Mouse (Mus musculus): Measurements from ENCODE around the gene Parp2. TPM values are rescaled to one million over a fixed set of nuclear protein-coding genes. Genes with fewer than 3 reads are reported as not detected.

The Parp2 gene
- polyA plus RNA-seq, 1 experiment from 2014 or later, result 49.0 TPM

- 0 out of 2 replicates have a peak, but pooled peaks have one; percentile 18 for TF ChIP-seq CTCF (IDR thresholded peaks at IDR 0.05; ENCODE audit: low read depth)
- Histone ChIP-seq H3K27me3 (ENCODE audit: insufficient read depth, low read length) (no peaks in the 10 kb centered on the region), H3K4me3 (replicated peaks; ENCODE audit: low read depth, low read length) (no peak overlapping the region), H3K4me1 (replicated peaks; ENCODE audit: insufficient read depth, low read length) (no peaks in the 10 kb centered on the region), H3K36me3 (ENCODE audit: insufficient read depth, low read length) (peaks cover 59% of the 10 kb centered on the region), H3K27ac (no peak overlapping the region), H3K9ac (ENCODE audit: low read depth, low read length) (no peak overlapping the region), H3K4me2 (ENCODE audit: low read length) (no peak overlapping the region), H3K9me3 (replicated peaks; ENCODE audit: low read length) (no peaks in the 10 kb centered on the region)
- ATAC-seq (replicated peaks; ENCODE audit: low FRiP score, low read depth), result no peak
- WGBS, result 83% methylated on average over 2 of the region's 2 CpGs
- DNase-seq (ENCODE audit: low spot score), result no peak
Observed at GRCm38 (mm10) chr14:50823240-50823639, 15.6 kb downstream of the Parp2 start.

- Histone ChIP-seq H3K27me3 (ENCODE audit: insufficient read depth, low read length) (no peaks in the 10 kb centered on the region), H3K9ac (ENCODE audit: low read depth, low read length) (no peak overlapping the region), H3K4me2 (ENCODE audit: low read length) (no peak overlapping the region), H3K4me3 (replicated peaks; ENCODE audit: low read depth, low read length) (no peak overlapping the region), H3K4me1 (replicated peaks; ENCODE audit: insufficient read depth, low read length) (no peaks in the 10 kb centered on the region), H3K9me3 (replicated peaks; ENCODE audit: low read length) (no peaks in the 10 kb centered on the region), H3K27ac (no peak overlapping the region), H3K36me3 (ENCODE audit: insufficient read depth, low read length) (peaks cover 58% of the 10 kb centered on the region)
- TF ChIP-seq CTCF (IDR thresholded peaks at IDR 0.05; ENCODE audit: low read depth), result no peak
- DNase-seq (ENCODE audit: low spot score) (no peak), ATAC-seq (replicated peaks; ENCODE audit: low FRiP score, low read depth) (no peak)
- WGBS, result 87% methylated on average over 9 of the region's 9 CpGs
Observed at GRCm38 (mm10) chr14:50824219-50824618, 16.6 kb downstream of the Parp2 start.

- WGBS, result 91% methylated on average over 4 of the region's 4 CpGs
- Histone ChIP-seq H3K27ac (no peak overlapping the region), H3K4me3 (replicated peaks; ENCODE audit: low read depth, low read length) (no peak overlapping the region), H3K4me2 (ENCODE audit: low read length) (no peak overlapping the region), H3K9me3 (replicated peaks; ENCODE audit: low read length) (no peaks in the 10 kb centered on the region), H3K9ac (ENCODE audit: low read depth, low read length) (no peak overlapping the region), H3K27me3 (ENCODE audit: insufficient read depth, low read length) (no peaks in the 10 kb centered on the region), H3K36me3 (ENCODE audit: insufficient read depth, low read length) (peaks cover 36% of the 10 kb centered on the region), H3K4me1 (replicated peaks; ENCODE audit: insufficient read depth, low read length) (no peaks in the 10 kb centered on the region)
- DNase-seq (ENCODE audit: low spot score) (no peak), ATAC-seq (replicated peaks; ENCODE audit: low FRiP score, low read depth) (no peak)
- TF ChIP-seq CTCF (IDR thresholded peaks at IDR 0.05; ENCODE audit: low read depth), result no peak
Observed at GRCm38 (mm10) chr14:50826579-50826978, 18.9 kb downstream of the Parp2 start.

- no peak overlapping the region for H3K4me2 ChIP-seq (ENCODE audit: low read length)
- no peaks in the 10 kb centered on the region for H3K9me3 ChIP-seq (replicated peaks; ENCODE audit: low read length)
- TF ChIP-seq CTCF (IDR thresholded peaks at IDR 0.05; ENCODE audit: low read depth), result no peak
- H3K36me3 ChIP-seq (ENCODE audit: insufficient read depth, low read length), result peaks cover 7% of the 10 kb centered on the region; the same call in 1 of the 2 replicates
- H3K4me3 ChIP-seq (replicated peaks; ENCODE audit: low read depth, low read length), result no peak overlapping the region
- DNase-seq (ENCODE audit: low spot score) (no peak), ATAC-seq (replicated peaks; ENCODE audit: low FRiP score, low read depth) (no peak)
- WGBS, result 71% methylated on average over 3 of the region's 3 CpGs
- H3K4me1 ChIP-seq (replicated peaks; ENCODE audit: insufficient read depth, low read length), result no peaks in the 10 kb centered on the region
- no peak overlapping the region for H3K9ac ChIP-seq (ENCODE audit: low read depth, low read length)
- no peak overlapping the region for H3K27ac ChIP-seq
- no peaks in the 10 kb centered on the region for H3K27me3 ChIP-seq (ENCODE audit: insufficient read depth, low read length)
Observed at GRCm38 (mm10) chr14:50829878-50830277, 22.2 kb downstream of the Parp2 start.

GRCm38 (mm10) chr14:50833964-50834363 lies 26.3 kb downstream of the Parp2 start:
- no peak for TF ChIP-seq CTCF (IDR thresholded peaks at IDR 0.05; ENCODE audit: low read depth)
- ATAC-seq (replicated peaks; ENCODE audit: low FRiP score, low read depth) (0 out of 2 replicates have a peak, but pooled peaks have one; percentile 53), DNase-seq (ENCODE audit: low spot score) (no peak)
- Histone ChIP-seq H3K36me3 (ENCODE audit: insufficient read depth, low read length) (no peaks in the 10 kb centered on the region), H3K9me3 (replicated peaks; ENCODE audit: low read length) (no peaks in the 10 kb centered on the region), H3K4me1 (replicated peaks; ENCODE audit: insufficient read depth, low read length) (no peaks in the 10 kb centered on the region), H3K4me2 (ENCODE audit: low read length) (no peak overlapping the region), H3K4me3 (replicated peaks; ENCODE audit: low read depth, low read length) (no peak overlapping the region), H3K27me3 (ENCODE audit: insufficient read depth, low read length) (no peaks in the 10 kb centered on the region), H3K9ac (ENCODE audit: low read depth, low read length) (no peak overlapping the region), H3K27ac (no peak overlapping the region)
- WGBS, result 79% methylated on average over 10 of the region's 10 CpGs

GRCm38 (mm10) chr14:50834435-50834834 lies 26.8 kb downstream of the Parp2 start:
- no peak for TF ChIP-seq CTCF (IDR thresholded peaks at IDR 0.05; ENCODE audit: low read depth)
- no peaks in the 10 kb centered on the region for H3K36me3 ChIP-seq (ENCODE audit: insufficient read depth, low read length)
- H3K9me3 ChIP-seq (replicated peaks; ENCODE audit: low read length), result no peaks in the 10 kb centered on the region
- no peaks in the 10 kb centered on the region for H3K27me3 ChIP-seq (ENCODE audit: insufficient read depth, low read length)
- DNase-seq (ENCODE audit: low spot score) (no peak), ATAC-seq (replicated peaks; ENCODE audit: low FRiP score, low read depth) (0 out of 2 replicates have a peak, but pooled peaks have one; percentile 11)
- H3K27ac ChIP-seq, result no peak overlapping the region
- H3K4me3 ChIP-seq (replicated peaks; ENCODE audit: low read depth, low read length), result no peak overlapping the region
- H3K4me1 ChIP-seq (replicated peaks; ENCODE audit: insufficient read depth, low read length), result no peaks in the 10 kb centered on the region
- 54% methylated on average over 2 of the region's 2 CpGs for WGBS
- no peak overlapping the region for H3K4me2 ChIP-seq (ENCODE audit: low read length)
- no peak overlapping the region for H3K9ac ChIP-seq (ENCODE audit: low read depth, low read length)

GRCm38 (mm10) chr14:50837236-50837635 lies 29.6 kb downstream of the Parp2 start:
- Histone ChIP-seq H3K27me3 (ENCODE audit: insufficient read depth, low read length) (no peaks in the 10 kb centered on the region), H3K9ac (ENCODE audit: low read depth, low read length) (no peak overlapping the region), H3K4me1 (replicated peaks; ENCODE audit: insufficient read depth, low read length) (no peaks in the 10 kb centered on the region), H3K27ac (no peak overlapping the region), H3K4me2 (ENCODE audit: low read length) (no peak overlapping the region), H3K9me3 (replicated peaks; ENCODE audit: low read length) (no peaks in the 10 kb centered on the region), H3K4me3 (replicated peaks; ENCODE audit: low read depth, low read length) (no peak overlapping the region), H3K36me3 (ENCODE audit: insufficient read depth, low read length) (0 out of 2 replicates have a peak, but pooled peaks cover 2% of the 10 kb centered on the region)
- no peak for ATAC-seq (replicated peaks; ENCODE audit: low FRiP score, low read depth)
- 68% methylated on average over 6 of the region's 6 CpGs for WGBS
- peak; percentile 29 for DNase-seq (ENCODE audit: low spot score)
- TF ChIP-seq CTCF (IDR thresholded peaks at IDR 0.05; ENCODE audit: low read depth), result peak; percentile 64
